Comparison of ENCODE assay signal across 8 mouse cellular contexts in genomic region chr10:20040116-20040515, GRCm38 (mm10).
DNase-seq lines count a peak whose midpoint lies in the region.

No protein-coding gene starts in this region.

- DNase-seq in adrenal gland, adult (ENCODE audit: inconsistent age in 2 of 2, low spot score in 1 of 2), result peak; percentile 61 to 89
- no peak for DNase-seq in adrenal gland, postnatal 25 days
- peak; percentile 71 for DNase-seq in ovary, adult 18-20 months (ENCODE audit: low spot score)
- no peak for DNase-seq in ovary, postnatal 10 days (ENCODE audit: low spot score)
- DNase-seq in kidney, adult 9 months, result peak; percentile 89
- peak; percentile 58 for DNase-seq in ovary, postnatal 36 days (ENCODE audit: low spot score)
- DNase-seq in layer of hippocampus, adult 18-20 months (ENCODE audit: low spot score in 2 of 2), result no peak
- no peak for DNase-seq in left cerebral cortex, adult 8-10 months (ENCODE audit: low spot score in 2 of 2)

Comparison
In these comparisons a context has a peak if more than half of its experiments do, and no peak if none do; other contexts are left out.
1. DNase-seq: peak in adrenal gland, adult (2 of 2), ovary, adult 18-20 months (single experiment), kidney, adult 9 months (single experiment) and ovary, postnatal 36 days (single experiment); none in adrenal gland, postnatal 25 days (single experiment), ovary, postnatal 10 days (single experiment), layer of hippocampus, adult 18-20 months (0 of 2) and left cerebral cortex, adult 8-10 months (0 of 2).